Mouse (Mus musculus) T-helper 1 cell (primary cell): ENCODE data around the gene Cul7.

ENCODE experiments used
- in situ Hi-C: fragments of 300-600 bp; cut with MboI, MseI; formaldehyde crosslinking; loops from one replicate; pipeline ENCODE4 v1.15.1; 2025; ENCODE audit warnings: high pct_unique_total_duplicates

The Cul7 gene

DNA sequence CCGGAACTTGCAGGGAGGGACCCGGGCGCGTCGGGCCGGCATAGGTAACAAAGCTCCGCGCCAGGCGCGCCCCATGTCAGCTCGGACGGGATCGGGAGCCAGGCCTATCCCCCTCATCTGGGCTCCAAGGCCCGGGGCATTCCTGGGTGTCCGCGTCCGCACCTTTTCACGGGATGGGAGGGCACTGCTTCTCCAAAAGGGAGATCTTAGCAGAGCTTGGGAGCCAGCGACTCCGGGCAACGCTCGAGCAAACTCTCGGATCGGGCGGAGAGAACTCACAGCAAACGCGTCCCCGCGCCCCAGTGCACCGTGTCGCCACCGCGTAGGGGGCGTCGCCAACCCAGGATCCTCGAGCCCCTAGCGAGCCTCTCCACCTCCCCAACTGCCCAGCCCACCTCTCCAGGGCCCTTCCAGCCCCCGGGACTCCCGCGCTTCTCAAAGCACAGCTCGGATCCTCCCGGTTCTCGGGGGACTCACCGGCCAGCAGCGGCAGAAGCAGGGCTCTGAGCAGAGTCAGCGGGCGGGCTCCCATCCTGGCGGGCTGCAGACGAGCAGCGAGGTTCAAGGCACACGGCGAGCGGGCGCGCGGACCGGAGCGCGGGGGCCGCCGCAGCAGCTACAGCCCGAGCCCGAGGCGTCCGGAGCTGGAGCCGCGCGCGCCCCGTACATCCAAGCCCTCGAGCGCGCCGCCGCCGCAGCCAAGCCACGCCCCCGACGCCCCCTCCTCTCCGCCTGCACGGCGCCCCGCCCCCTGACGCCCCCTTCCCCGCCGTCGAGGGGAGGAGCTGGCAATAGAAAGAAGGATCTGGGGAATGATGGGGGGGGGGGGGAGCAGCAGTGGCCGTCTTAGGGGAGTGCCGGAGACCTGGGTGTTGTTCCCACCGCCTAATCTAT is 21.1 kb upstream of the Cul7 start, which contains the start of gene Ptk7:
TSS of gene Ptk7 (minus strand) at position 714 of the 894 bp plus-strand sequence.
- in situ Hi-C loops = no loop called here

GRCm38 (mm10) chr17:46629685-46630441 is 20.3 kb upstream of the Cul7 start:
- in situ Hi-C loops = no loop called here

GRCm38 (mm10) chr17:46636831-46637523 is 13.2 kb upstream of the Cul7 start:
- in situ Hi-C loops = no loop called here

DNA sequence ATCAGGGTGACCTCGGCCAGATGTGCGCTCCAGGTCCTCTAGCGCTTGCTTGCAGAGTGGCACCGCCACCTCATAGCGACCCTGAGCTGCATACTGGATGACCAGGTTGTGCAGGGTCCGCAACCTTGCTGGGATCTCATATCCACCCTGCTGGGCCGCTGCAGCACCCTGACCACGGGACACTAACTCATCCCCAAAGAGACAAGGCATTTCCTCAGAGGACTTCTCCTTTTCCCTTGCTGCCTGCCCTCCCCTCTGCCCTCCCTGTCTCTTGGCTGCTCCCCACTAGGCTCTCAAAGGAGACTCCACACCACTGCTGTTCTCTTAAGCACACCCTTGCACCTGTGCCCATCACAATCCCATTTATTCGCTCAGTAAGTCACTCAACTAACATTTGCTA is 10.2 kb upstream of the Cul7 start:
- in situ Hi-C loops = no loop called here

- in situ Hi-C loops = no loop called here
Observed at GRCm38 (mm10) chr17:46642060-46642459, 8.1 kb upstream of the Cul7 start.

DNA sequence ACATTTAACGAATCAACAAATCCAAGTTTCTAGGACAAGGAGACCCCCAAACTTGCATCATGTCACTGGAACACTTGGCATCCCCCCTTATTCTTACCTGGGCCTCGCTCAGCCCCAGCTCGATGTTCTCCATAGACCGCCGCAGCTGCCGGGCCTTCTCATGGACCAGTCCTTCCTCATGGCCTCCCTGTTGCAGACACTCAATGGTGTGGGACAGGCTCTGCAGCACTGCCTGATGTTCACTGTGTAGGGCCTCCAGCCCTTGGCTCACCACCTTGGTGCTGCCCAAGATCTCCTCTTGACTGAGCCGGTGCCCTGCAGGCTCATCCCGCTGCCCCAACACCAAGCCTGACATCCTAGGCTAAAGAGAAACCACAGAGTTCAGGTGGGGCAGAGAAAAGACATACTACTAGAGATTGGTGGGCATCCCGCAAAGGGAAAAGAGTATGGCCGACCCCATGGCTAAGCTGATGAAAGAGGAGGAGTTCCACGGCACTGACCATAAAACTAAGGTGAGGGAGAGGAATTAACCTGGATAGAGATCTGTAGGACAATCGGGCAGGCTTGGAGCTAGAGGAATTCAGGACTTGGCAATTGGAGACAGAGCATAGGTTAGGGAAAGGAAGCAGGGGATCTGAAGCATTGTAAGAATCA is 5.9 kb upstream of the Cul7 start:
- in situ Hi-C loops = no loop called here

GRCm38 (mm10) chr17:46644916-46645475 is 5.1 kb upstream of the Cul7 start:
- in situ Hi-C loops = loop anchor here (5.0 kb wide), 1 partner anchor 93 kb away; no protein-coding TSS in a partner anchor

DNA sequence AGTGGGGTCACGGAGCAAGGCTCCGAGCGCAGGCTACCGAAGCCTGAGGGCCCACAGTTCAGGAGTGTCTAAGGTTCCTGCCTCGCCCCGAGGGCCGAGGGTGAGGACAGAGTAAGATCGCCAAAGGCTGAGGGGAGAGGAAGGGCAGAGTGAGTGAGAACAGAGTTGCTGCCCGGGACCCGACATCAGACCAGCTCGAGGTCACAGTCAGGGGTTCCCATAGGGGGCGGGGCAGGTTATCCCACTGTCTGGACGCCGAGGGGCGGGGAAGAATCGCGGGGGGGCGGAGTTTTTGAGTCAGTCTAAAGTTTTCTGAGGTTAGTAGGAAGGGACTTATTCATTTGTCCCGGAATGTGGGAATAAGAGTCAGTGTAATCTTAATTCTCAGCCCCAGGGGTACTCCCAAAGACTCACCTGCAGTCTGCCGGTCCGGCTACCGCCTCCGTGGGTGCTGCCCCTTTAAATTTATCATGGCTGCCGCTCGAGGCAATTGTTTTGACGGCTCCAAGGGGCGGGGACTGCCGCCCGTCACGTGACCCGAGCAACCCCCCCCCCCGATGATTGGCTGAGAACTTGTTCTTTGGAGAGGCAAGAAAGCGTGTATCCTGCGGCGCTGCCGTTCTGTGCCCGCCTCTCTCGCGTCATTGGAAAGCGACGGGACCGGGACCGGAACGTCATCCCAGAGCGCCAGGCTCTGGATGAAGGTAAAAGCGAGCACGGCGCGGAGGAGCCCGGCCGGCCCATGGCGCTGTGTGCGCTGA is 4.4 kb upstream of the Cul7 start, which contains the start of the genes Klc4 and Mrpl2:
TSS of gene Klc4 (minus strand) at position 462 of the 761 bp plus-strand sequence.
TSS of gene Mrpl2 (plus strand) at position 669 of the 761 bp plus-strand sequence.
- in situ Hi-C loops = loop anchor here (5.0 kb wide), 1 partner anchor 93 kb away; no protein-coding TSS in a partner anchor

GRCm38 (mm10) chr17:46646322-46646662 is 3.8 kb upstream of the Cul7 start:
- in situ Hi-C loops = loop anchor here (5.0 kb wide), 1 partner anchor 94 kb away; no protein-coding TSS in a partner anchor

GRCm38 (mm10) chr17:46647279-46647678 is 2.9 kb upstream of the Cul7 start:
- in situ Hi-C loops = loop anchor here (5.0 kb wide), 1 partner anchor 95 kb away; no protein-coding TSS in a partner anchor

GRCm38 (mm10) chr17:46648436-46648835 is 1.7 kb upstream of the Cul7 start:
- in situ Hi-C loops = loop anchor here (5.0 kb wide), 1 partner anchor 96 kb away; no protein-coding TSS in a partner anchor

GRCm38 (mm10) chr17:46649811-46650210 is 326 bp upstream of the Cul7 start:
- in situ Hi-C loops = loop anchor here (5.0 kb wide), 1 partner anchor 98 kb away; no protein-coding TSS in a partner anchor

DNA sequence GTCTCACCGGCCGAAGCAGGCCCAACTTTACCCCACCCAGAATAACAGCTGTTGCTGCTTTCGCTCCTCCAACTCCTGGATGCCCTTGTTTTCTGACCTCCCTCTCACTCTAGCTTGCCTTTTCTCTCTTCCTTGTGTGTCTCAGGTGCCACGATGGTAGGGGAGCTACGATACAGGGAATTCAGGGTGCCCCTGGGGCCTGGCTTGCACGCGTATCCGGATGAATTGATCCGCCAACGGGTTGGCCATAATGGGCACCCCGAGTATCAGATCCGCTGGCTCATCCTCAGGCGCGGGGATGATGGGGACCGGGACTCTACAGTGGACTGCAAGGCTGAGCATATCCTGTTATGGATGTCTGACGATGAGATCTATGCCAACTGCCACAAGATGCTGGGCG is 1.2 kb downstream of the Cul7 start:
- in situ Hi-C loops = no loop called here

- in situ Hi-C loops = no loop called here
Observed at GRCm38 (mm10) chr17:46651755-46652547, 1.8 kb downstream of the Cul7 start.

DNA sequence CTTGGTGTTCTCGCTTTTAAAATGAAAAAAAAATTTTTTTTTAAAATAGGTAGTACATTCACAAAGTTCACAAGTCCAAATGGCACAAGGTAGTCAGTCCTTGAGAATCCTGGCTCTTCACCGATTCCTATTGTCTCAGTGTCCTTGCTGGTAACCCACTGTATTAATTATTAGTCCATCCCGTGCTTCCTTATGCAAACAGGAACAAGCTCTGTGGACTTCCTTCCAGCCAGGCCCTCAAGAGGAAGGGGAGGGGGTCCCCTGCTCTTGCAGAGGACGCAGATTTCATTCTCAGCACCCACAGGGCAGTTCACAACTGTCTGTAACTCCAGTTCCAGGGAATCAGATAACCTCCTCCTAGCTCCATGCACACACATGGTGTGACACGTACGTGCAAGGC is 5.9 kb downstream of the Cul7 start:
- in situ Hi-C loops = no loop called here

DNA sequence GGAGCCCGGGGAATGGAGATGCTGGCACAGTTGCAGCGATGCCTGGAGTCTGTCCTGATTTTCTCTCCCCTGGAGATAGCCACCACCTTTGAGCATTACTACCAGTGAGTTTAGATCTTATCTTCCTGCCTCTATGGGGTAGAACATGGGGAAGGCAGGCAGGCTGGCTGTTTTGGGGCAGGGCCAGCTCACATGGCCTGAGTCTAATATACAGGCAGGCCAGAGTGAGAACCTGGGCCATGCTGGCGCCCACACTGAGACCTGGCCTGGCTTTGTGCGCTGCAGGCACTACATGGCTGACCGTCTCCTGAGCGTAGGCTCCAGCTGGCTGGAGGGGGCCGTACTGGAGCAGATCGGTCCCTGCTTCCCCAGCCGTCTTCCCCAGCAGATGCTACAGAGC is 11.2 kb downstream of the Cul7 start:
- in situ Hi-C loops = no loop called here

DNA sequence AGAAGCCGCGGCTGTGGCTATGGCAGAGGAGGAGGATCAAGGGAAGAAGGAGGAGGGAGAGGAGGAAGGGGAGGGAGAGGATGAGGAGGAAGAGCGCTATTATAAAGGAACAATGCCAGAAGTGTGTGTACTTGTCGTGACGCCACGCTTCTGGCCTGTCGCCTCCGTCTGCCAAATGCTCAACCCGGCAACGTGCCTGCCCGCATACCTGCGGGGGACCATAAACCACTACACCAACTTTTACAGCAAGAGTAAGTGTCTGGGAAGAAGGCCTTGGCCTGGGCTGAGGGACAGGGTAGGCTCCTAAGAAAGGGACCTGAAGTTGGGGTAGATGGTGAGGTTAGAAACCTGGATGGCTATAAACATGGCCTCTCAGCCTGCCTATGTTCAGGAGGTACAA is 11.8 kb downstream of the Cul7 start:
- in situ Hi-C loops = no loop called here

DNA sequence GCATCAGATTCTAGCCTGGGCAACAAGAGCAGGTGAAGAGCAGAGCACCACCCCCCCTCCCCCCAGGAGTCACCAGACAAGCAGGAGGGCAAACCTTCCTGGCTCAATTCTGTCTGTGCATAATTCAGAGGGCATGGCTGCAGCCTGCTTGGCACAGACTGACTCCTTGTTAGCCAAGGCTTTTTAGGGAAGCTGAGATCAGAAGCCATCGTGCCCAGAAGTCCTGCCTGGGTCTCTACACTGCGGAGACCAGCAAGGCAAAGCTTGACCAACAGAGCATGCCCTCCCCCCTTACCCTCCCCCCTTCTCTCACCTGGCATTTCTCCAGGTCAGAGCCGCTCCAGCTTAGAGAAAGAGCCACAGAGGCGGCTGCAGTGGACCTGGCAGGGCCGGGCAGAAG is 12.6 kb downstream of the Cul7 start:
- in situ Hi-C loops = no loop called here

DNA sequence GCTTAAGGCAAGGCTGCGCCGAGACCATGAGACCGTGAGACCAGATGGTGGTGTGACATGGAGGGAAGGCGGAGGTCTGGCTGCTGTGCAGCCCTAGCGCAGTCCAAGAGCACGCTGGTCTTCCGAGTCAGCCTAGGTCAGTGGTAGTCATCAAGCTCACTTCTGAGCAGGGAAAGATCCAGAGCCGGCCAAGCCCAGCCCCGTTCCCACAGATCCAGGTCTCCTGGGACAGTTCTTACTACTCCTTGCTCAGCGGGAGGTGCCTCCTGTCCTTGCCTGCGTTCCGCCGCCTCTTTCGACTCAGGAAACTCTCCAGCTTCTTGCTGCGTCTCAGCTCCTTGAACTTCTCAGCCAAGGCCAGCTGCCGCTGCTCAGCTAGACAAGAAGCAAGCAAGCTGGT is 17.6 kb downstream of the Cul7 start:
- in situ Hi-C loops = no loop called here
